Mouse (Mus musculus): ENCODE measurements around the gene Chrnb1.

GRCm38 (mm10) chr11:69778258-69778982 is 17.3 kb downstream of the Chrnb1 start:
- TF ChIP-seq CTCF (IDR thresholded peaks at IDR 0.05) (no peak), POLR2A (IDR thresholded peaks at IDR 0.05; ENCODE audit: insufficient read depth, low read depth, low read length) (no peak)
